Mouse (Mus musculus) Patski (cell line): ENCODE results near the gene Sf3a2. TPM values are rescaled to one million over a fixed set of nuclear protein-coding genes. Genes with fewer than 3 reads are reported as not detected.

ENCODE experiments used
- ATAC-seq: fragments of 100-300 bp; one replicate; pipeline ENCODE4 v1.8.0; 2021
- CTCF ChIA-PET: fragments of 350-600 bp; sonication (Branson Sonifier 250); formaldehyde crosslinking; loops from one replicate; lab custom pipeline; 2022; ENCODE audit warnings: inconsistent platforms; lab: Charles Lee
- POLR2A ChIA-PET: fragments of 350-600 bp; sonication (Branson Sonifier 250); formaldehyde crosslinking; loops from one replicate; lab custom pipeline; 2022; ENCODE audit warnings: antibody characterized with exemption, inconsistent platforms; lab: Charles Lee
- DNase-seq: peaks from one replicate; pipeline ENCODE4 v3.0.0-alpha.2; 2011; ENCODE audit warnings: low read depth, low spot score
- H3K27me3 ChIP-seq: fragments of 371-371 bp; one replicate; pipeline ENCODE4 v1.5.1; 2021
- CTCF ChIP-seq: fragments of 100-300 bp; IDR thresholded peaks from one replicate; pipeline ENCODE4 v1.5.1; 2021
- in situ Hi-C: fragments of 300-500 bp; cut with MboI; formaldehyde crosslinking; loops from 3 replicates; pipeline ENCODE4 v1.11.1; 2018; ENCODE audit warnings: low pct_unique_long_range_greater_than_20kb, mixed read lengths
- polyA plus RNA-seq: library from polyadenylated mRNA; unstranded; gene quantifications from one replicate; pipeline ENCODE4 v1.2.3, GENCODE M21; 2021

Gene Sf3a2
- polyA plus RNA-seq, 1 experiment from 2014 or later = 66.7 TPM

DNA sequence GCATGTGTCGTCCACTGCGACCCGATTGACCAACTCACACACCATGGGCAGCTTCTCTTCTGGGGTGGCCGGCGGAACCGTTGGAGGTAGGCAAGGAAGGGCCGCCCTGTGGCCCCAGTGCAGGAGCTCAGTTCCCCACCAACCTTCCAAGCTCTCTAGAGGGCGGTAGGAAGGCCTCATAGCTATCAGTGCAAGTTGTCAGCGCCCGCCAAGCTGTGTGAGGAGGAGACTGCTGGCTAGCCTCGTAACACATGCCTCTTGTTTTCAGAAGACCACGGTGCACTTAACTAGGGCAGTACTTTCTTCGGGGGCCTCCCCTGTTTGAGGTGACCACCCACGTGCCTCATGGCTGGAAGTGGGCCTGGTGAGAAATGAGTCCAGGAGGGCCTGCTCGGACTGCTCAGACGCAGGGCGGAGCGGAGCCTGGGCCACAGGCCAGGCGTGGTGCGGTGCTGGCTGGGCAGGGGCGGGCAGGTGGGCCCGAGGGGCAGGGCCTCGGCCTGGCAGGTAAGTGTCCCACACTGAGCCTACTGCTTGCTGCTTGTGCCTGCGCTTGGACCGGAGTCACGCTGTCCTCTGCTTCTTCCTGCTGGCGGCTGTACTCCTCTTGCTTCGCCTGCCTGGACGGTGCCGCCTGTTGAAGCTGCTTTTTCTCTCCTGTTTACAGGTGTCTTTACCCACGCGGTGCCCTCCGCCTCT, 6.4 kb upstream of the Sf3a2 start:
- TF ChIP-seq CTCF = no peak
- no peak for DNase-seq
- H3K27me3 ChIP-seq = no peaks in the 10 kb centered on the region
- POLR2A ChIA-PET = no interaction called here
- in situ Hi-C loops = no loop called here
- CTCF ChIA-PET = no interaction called here
- ATAC-seq = no peak

DNA sequence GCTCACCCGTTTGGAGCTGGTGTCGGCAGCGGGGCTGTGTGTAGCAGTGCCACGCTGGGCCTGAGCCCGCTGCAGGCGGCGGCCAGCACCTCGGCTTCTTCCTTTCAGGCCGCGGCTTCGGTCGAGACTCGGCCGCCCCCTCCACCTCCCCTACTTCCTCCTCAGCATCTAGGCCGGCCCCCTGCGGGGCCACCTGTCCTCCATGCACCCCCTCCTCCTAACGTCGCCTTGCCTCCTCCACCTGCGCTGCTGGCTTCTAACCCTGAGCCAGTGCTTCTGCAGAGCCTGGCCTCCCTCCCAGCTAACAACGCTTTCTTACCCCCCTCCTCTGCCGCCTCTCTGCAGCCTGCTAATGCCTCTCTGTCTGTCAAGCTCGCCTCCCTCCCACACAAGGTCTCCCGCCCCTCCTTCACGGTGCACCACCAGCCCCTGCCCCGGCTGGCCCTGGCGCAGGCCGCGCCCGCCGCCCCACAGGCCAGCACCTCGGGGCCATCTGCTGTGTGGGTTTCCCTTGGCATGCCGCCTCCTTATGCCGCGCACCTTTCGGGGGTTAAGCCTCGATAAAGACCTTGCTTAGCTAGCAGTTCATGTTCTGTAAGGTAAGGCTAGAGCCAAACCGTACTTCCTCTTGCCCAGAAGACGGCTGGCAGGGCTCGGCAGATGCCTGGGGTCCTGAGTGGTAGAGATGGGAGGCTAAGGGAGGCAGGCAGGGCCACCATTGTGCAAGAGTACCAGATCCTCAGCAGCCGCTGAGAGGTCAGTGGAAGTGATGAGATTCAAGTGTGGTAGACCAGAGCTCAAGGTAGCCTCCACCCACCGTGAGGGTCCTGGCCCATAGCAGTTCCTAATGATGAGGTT, 5.6 kb upstream of the Sf3a2 start:
- TF ChIP-seq CTCF = no peak
- no peaks in the 10 kb centered on the region for H3K27me3 ChIP-seq
- ATAC-seq (no peak), DNase-seq (no peak)
- POLR2A ChIA-PET = interaction anchor here (1.1 kb wide), 1 partner anchor 14 kb away, joined by 3 read pairs; no protein-coding TSS in a partner anchor
- CTCF ChIA-PET = no interaction called here
- in situ Hi-C loops = no loop called here

DNA sequence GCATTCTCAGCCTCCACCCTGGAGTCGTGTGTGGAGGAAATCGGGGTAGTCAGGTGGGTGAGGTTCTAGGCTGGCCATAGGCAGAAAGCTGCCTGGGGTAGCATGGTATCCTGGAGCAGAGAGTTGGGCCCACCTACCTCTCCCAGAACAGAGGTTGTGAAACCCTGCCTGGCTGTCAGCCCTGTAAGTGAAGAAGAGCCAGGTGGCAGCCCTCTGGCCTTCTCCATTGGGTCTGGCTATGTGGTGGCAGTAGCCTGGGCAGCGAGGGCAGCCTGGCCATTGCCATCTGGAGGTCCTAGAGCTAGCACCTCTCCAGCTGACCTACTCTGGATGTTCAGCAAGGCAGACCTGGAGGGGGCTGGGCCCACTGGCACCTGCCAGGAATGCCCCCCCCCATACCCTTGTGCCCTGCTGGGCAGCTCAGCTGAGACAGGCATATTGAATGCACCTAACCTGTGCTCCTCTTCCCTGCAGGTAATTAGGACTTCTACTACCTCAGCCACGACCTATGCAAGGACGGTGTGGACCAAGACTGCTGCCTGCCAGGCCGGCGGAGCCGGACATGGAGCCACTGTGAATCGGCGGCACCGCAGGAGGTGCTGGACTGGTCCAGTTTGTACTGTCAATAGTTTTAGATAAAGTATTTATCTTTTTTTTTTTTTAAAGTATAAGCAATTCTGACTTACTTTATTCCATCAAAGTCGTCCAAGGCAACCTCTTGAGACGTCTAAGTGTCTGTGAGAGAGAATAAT, 4.8 kb upstream of the Sf3a2 start:
- ChIA-PET CTCF (no interaction called here), POLR2A (interaction anchor here (1.1 kb wide), 1 partner anchor 15 kb away, joined by 3 read pairs; no protein-coding TSS in a partner anchor)
- TF ChIP-seq CTCF = no peak
- no peak for DNase-seq
- H3K27me3 ChIP-seq = no peaks in the 10 kb centered on the region
- in situ Hi-C loops = no loop called here
- ATAC-seq = no peak

DNA sequence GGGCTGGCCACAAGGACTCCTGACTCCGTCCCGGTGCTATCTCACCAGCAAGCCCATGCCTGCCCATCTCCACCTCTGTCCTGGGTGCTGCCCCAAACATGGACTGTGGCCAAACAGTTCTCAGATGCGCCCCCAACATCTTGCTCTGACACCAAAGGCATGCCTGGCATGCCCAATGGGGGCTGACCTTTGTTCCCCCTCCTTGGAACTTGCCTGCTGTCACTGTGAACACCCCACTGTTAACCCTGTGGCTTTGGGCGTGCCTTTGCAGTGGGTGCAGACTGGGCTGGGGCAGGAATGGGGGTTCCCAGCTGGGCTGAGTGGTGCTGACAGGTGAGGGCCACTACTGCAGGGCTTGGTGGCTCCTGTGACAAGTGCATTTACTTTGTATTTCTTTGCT, 4.2 kb upstream of the Sf3a2 start:
- no peak for DNase-seq
- TF ChIP-seq CTCF = no peak
- ChIA-PET POLR2A (interaction anchor here (1.0 kb wide), 1 partner anchor 39 kb away, joined by 10 read pairs; the partner anchor contains the start of gene Dot1l), CTCF (no interaction called here)
- in situ Hi-C loops = no loop called here
- no peaks in the 10 kb centered on the region for H3K27me3 ChIP-seq
- ATAC-seq = no peak

DNA sequence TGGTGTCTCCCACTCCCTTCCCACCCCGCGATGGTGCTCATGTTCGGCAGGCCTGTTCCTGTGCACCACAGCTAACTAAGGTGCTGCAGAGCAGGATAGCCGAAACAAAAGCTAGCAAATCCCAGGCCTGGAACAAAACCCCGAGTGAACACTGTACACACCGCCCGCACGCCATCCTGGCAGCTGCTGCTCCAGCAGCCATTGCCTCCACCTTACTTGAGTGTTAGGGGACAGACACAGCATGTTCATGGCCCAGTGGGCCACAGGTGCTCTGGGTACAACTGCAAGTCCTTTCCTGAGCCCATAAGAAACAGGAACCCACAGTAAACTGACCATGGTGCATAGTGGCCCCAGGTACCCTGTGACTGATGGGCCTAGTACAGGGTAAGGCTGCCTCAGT, 3.2 kb upstream of the Sf3a2 start:
- in situ Hi-C loops = loop anchor here (5.0 kb wide), 1 partner anchor 47 kb away; no protein-coding TSS in a partner anchor

DNA sequence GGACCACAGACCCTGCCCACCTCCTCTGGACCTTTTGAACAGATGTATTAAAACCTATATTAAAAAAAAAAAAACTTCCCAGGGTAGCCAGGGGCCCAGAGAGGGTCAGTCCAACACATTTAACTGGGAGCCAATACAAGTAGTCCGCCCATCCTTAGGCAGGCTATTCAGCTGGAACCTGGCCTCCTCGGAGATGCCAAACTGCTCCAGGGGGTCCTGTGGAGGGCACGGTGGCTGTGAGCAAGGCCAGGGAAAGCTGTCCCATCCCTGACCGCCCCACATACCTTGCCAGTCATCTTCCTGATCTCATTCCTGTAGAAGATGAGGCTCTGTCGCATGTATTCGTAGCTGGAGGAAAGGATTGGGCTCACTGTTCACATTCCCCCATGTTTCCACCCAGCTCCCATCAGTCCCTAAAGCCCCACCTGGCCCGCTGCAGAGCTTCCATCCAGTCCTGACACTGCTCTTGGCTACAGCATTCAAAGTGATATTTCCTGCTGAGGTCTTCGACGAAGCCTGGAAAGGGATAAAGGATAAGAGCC, 1.6 kb upstream of the Sf3a2 start:
- ATAC-seq (no peak), DNase-seq (no peak)
- POLR2A ChIA-PET = no interaction called here
- in situ Hi-C loops = loop anchor here (5.0 kb wide), 1 partner anchor 49 kb away; no protein-coding TSS in a partner anchor
- CTCF ChIA-PET = no interaction called here
- H3K27me3 ChIP-seq = no peaks in the 10 kb centered on the region
- no peak for TF ChIP-seq CTCF

More for the DNA sequence above, 3.2 kb upstream of the Sf3a2 start:
- TF ChIP-seq CTCF = no peak
- CTCF ChIA-PET = no interaction called here
- no peak for DNase-seq
- ATAC-seq = no peak
- H3K27me3 ChIP-seq = no peaks in the 10 kb centered on the region
- POLR2A ChIA-PET = interaction anchor here (1.0 to 1.4 kb wide), 2 partner anchors 9 to 40 kb away, joined by 3 to 10 read pairs; partner anchors contain the start of gene Dot1l

DNA sequence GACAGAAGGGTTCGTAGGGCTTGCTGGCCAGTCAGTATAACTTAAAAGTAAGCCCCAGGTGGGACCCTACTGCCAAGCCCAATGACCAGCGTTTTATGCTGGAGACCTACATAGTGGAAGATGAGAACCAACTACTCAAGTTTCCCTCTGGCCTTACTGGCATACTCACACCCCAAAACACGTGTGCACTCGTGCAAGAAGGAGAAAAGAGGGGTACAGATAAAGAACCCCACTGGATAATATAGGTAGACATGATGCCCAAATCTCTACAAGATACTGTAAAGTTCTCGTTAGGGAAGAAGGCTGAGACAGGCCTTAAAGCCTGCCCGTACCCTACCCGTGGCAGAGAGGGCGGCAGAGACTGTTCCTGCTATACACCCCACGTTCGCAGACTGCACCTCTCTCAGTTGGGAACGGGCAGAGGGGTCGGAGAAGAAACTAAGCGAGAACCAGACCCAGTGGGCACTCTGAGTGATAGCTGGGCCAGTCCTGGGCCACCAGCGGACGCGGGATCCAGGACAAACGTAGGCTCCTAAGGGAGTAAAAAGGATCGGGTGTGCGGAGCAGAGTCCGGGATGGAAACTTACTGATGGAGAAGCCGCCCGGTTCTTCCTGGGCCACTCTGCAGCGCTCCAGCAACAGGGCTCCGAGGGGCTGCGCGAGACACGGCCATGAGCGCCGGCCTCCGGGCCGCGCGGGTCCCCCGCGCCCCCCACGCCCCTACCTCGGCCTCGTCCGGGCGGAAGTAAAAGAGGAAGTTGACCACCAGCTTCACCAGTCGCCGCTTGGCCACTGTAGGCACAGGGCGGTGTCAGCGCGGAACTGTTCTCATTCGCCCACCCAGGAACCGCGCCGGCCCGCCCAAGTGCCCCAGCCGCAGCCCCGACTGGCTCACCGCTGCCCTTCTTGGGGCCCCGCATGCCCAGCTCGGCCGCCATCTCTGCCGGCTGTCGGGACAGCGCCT, 530 bp upstream of the Sf3a2 start:
- ATAC-seq = peak; percentile 42
- in situ Hi-C loops = loop anchor here (5.0 kb wide), 1 partner anchor 50 kb away; no protein-coding TSS in a partner anchor
- POLR2A ChIA-PET = interaction anchor here (1.0 kb wide), 1 partner anchor 39 kb away, joined by 3 read pairs; no protein-coding TSS in a partner anchor
- DNase-seq = no peak
- CTCF ChIA-PET = no interaction called here
- TF ChIP-seq CTCF = no peak
- H3K27me3 ChIP-seq = no peaks in the 10 kb centered on the region

DNA sequence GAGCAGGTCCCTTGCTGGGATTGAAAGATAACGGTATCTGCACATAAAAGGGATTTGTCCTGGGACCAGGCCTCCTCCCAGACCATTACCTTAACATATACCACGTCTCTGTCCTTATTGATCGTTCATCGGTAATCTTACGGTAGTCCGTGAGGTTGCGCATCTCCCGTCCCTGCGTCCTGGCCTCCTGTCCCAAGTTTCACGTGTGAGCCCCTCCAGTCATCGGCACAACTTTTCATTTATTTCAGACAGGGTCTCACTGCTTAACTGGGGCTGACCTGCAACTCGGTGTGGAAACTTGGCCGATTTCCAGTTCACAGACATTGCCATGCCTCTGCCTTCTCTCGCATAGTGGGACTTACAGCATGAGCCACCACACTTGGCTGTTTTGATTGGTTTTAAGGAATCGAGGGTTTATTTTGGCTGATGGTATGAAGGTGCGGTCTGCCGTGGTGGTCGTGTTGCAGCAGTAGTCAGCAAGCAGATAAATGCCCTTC, 1.1 kb downstream of the Sf3a2 start:
- TF ChIP-seq CTCF = no peak
- no peak for DNase-seq
- no peaks in the 10 kb centered on the region for H3K27me3 ChIP-seq
- ATAC-seq = no peak
- in situ Hi-C loops = loop anchor here (5.0 kb wide), 1 partner anchor 52 kb away; no protein-coding TSS in a partner anchor
- CTCF ChIA-PET = no interaction called here
- POLR2A ChIA-PET = interaction anchor here (0.6 kb wide), 1 partner anchor 47 kb away, joined by 3 read pairs; no protein-coding TSS in a partner anchor
